Mouse (Mus musculus): ENCODE data around the gene Myadm.

Gene Myadm

GRCm38 (mm10) chr7:3348326-3348725 is 59.4 kb downstream of the Myadm start:
- no peak for ATAC-seq (ENCODE audit: insufficient number of reproducible peaks, low FRiP score, low TSS enrichment)

DNA sequence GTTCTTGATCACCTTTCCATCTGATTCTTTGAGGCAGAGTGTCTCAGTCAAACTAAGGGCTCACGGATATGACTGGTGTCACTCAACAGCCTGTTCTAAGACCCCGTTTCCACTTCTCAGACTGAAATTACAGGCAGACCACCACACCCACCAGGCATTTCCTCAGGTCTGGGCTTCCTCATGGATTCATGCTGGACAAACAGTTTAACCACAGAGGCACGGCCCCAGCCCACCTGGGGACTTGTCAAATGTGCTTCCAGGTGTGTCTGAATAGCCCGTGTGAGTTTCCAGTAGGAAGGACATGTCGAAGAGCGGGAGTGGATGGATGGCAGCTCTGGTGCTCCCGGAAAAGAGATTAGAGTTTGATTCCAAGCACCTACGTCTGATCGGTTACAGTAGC is 60.9 kb downstream of the Myadm start:
- no peak for ATAC-seq (ENCODE audit: insufficient number of reproducible peaks, low FRiP score, low TSS enrichment)

Data from cerebellum, adult (tissue).